Mouse (Mus musculus) liver, adult 2 months (tissue): ENCODE data around the gene Fscn3.

Experiments used
- CTCF ChIP-seq: fragments of 200-500 bp; IDR thresholded peaks from 2 replicates; pipeline ENCODE4 v1.5.1; 2011; ENCODE audit warnings: low read depth, low read length, control low read depth
- POLR2A ChIP-seq: fragments of 200-500 bp; IDR thresholded peaks from 2 replicates; pipeline ENCODE4 v1.6.1; 2011; ENCODE audit warnings: low read length, control low read depth; ENCODE audit not compliant: insufficient read depth; ENCODE audit errors: extremely low read depth

GRCm38 (mm10) chr6:28480752-28481492, 53.3 kb downstream of the Fscn3 start:
- TF ChIP-seq POLR2A = no peak
- no peak for TF ChIP-seq CTCF
